Comparison of ENCODE assay signal across 8 mouse cellular contexts in the genomic region with DNA sequence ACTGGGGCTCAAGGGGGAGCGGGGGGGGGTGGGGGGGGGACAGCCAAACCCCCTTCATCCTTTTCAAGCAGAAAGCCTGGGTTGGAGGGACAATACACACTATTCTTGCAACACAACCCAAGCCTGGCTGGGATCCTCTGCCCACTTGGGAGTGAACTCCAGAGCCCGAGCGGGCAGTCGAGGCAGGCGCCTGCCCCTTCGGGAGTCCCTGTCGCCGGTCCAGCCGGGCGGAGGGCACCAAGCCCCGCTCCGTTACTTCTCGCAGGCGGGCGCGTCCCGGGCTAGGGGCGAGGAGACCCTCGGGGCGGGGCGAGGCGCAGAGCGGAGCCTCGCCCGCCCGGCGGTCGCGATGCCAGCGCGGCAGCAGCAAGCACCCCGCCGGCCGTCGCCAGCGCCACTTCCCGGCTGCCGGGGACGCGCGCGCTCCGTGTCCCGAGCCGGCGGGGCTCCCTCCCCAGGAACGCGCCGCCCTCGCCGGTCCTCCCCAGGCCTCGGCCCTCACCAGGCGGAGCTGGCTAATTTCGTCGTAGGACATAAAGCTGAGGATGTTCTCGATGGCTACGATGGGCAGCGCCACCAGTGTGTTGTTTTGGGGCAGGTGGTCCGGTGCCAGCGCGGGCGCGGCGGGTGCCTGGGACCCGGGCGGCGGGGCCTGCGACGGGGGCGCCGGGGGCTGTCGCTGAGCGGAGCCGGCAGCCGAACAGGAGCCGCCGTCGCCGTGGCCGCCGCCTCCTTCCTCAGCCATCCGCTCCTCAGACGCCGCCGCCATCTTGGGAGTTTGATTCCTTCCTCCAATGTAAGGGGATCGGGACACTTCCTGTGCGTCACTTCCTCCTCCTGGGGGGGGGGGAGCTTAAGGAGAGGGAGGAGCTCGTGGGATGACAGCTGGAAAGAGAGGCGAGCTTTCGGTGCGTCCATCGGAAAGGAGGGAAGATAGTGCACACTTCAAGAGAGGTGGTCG. TPM values are rescaled to one million over a fixed set of nuclear protein-coding genes. Genes with fewer than 3 reads are reported as not detected.
DNase-seq lines count a peak whose midpoint lies in the region; ATAC-seq lines count a peak whose summit lies in the region.

Gene Fbxo28 (minus strand): TSS at position 809 of the 961 bp plus-strand sequence.

- peak within 1 kb of the TSS; percentile 98 for H3K9ac ChIP-seq in heart, embryonic 13.5 days
- H3K9ac ChIP-seq in liver, embryonic 12.5 days, result peak within 1 kb of the TSS; percentile 97
- H3K9ac ChIP-seq in stomach, embryonic 15.5 days, result peak within 1 kb of the TSS; percentile 92

- H3K4me3 ChIP-seq in heart, embryonic 13.5 days, result peak within 1 kb of the TSS; percentile 100
- H3K4me3 ChIP-seq in liver, embryonic 12.5 days, result peak within 1 kb of the TSS; percentile 95
- peak within 1 kb of the TSS; percentile 98 for H3K4me3 ChIP-seq in stomach, embryonic 15.5 days (replicated peaks)

- peak; percentile 90 for DNase-seq in CD4-positive helper T cell, adult 2 months (ENCODE audit: low read depth, low spot score)
- DNase-seq in brain, embryonic 18.5 days (ENCODE audit: low read depth, low spot score), result peak; percentile 86
- DNase-seq in kidney, postnatal 10 days, result peak; percentile 94
- peak; percentile 60 to 70 for DNase-seq in natural killer cell, adult 2 months (ENCODE audit: low spot score in 2 of 2)

- no peaks in the 10 kb centered on the region for H3K27me3 ChIP-seq in heart, embryonic 13.5 days (replicated peaks)
- H3K27me3 ChIP-seq in liver, embryonic 12.5 days (replicated peaks), result no peaks in the 10 kb centered on the region
- no peaks in the 10 kb centered on the region for H3K27me3 ChIP-seq in stomach, embryonic 15.5 days (replicated peaks)

- peak within 1 kb of the TSS; percentile 93 for H3K4me2 ChIP-seq in heart, embryonic 13.5 days
- H3K4me2 ChIP-seq in liver, embryonic 12.5 days, result peak within 1 kb of the TSS; percentile 97
- peak within 1 kb of the TSS; percentile 72 for H3K4me2 ChIP-seq in stomach, embryonic 15.5 days

- ATAC-seq in erythroid progenitor cell, adult 5-6 weeks (replicated peaks; ENCODE audit: low FRiP score, poor library complexity, severe bottlenecking), result peak; percentile 99
- ATAC-seq in heart, embryonic 13.5 days (ENCODE audit: extremely low read depth, insufficient number of reproducible peaks, low FRiP score, low TSS enrichment), result peak; percentile 88
- ATAC-seq in liver, embryonic 12.5 days, result peak; percentile 97
- peak; percentile 96 for ATAC-seq in stomach, embryonic 15.5 days (ENCODE audit: insufficient read depth, low FRiP score, low read depth)

- peak within 1 kb of the TSS; percentile 80 for H3K27ac ChIP-seq in heart, embryonic 13.5 days (replicated peaks)
- peak within 1 kb of the TSS; percentile 83 for H3K27ac ChIP-seq in liver, embryonic 12.5 days
- peak within 1 kb of the TSS; percentile 70 for H3K27ac ChIP-seq in stomach, embryonic 15.5 days

- under 1% methylated on average over 85 of the region's 93 CpGs for WGBS in heart, embryonic 13.5 days
- WGBS in liver, embryonic 12.5 days (ENCODE audit: insufficient replicate concordance), result under 1% methylated on average over 92 of the region's 93 CpGs
- whole genome bisulfite sequencing in stomach, embryonic 15.5 days, result under 1% methylated on average over 93 of the region's 93 CpGs

- H3K36me3 ChIP-seq in heart, embryonic 13.5 days, result peaks cover 6% of the 10 kb centered on the region
- H3K36me3 ChIP-seq in liver, embryonic 12.5 days, result peaks cover 3% of the 10 kb centered on the region; the same call in 1 of the 2 replicates
- H3K36me3 ChIP-seq in stomach, embryonic 15.5 days, result 0 out of 2 replicates have a peak, but pooled peaks cover 3% of the 10 kb centered on the region

- H3K4me1 ChIP-seq in heart, embryonic 13.5 days, result peaks cover 33% of the 10 kb centered on the region
- peaks cover 22% of the 10 kb centered on the region for H3K4me1 ChIP-seq in liver, embryonic 12.5 days
- peaks cover 15% of the 10 kb centered on the region; the same call in 1 of the 2 replicates for H3K4me1 ChIP-seq in stomach, embryonic 15.5 days

- no peaks in the 10 kb centered on the region for H3K9me3 ChIP-seq in heart, embryonic 13.5 days
- no peaks in the 10 kb centered on the region for H3K9me3 ChIP-seq in liver, embryonic 12.5 days (replicated peaks)
- no peaks in the 10 kb centered on the region for H3K9me3 ChIP-seq in stomach, embryonic 15.5 days

RNA-seq across cellular contexts. Expression of gene Fbxo28, which starts in this region (rescaled TPM):
- 5.0 and 13.0 TPM in 2 replicates for total RNA-seq in erythroid progenitor cell, adult 5-6 weeks (2015; ENCODE audit: low replicate concordance)
- total RNA-seq in erythroid progenitor cell, adult 5-6 weeks (2017; ENCODE audit: low replicate concordance), result 6.5 and 7.8 TPM in 2 replicates
- 11.1 and 12.1 TPM in 2 replicates for polyA plus RNA-seq in heart, embryonic 13.5 days (2015; fragmentation: Nextera tagmentation; extraction: Ambion mirVana)
- polyA plus RNA-seq in liver, embryonic 12.5 days (2016; fragmentation: Nextera tagmentation; extraction: Ambion mirVana), result 11.5 and 12.7 TPM in 2 replicates
- polyA plus RNA-seq in stomach, embryonic 15.5 days (2015; fragmentation: Nextera tagmentation; extraction: Ambion mirVana), result 15.3 and 15.9 TPM in 2 replicates

Comparison
In these comparisons a context has a peak if more than half of its experiments do, and no peak if none do; other contexts are left out.
1. Peak in every context shown above with its lines: DNase-seq, ATAC-seq, H3K4me3 ChIP-seq and H3K27ac ChIP-seq.